Mouse (Mus musculus): ENCODE data around the gene Ddx19a. TPM values are rescaled to one million over a fixed set of nuclear protein-coding genes. Genes with fewer than 3 reads are reported as not detected.
"Not testable (repeated sequence)": the region's sequence is repeated elsewhere in the genome, so short reads cannot be mapped to it uniquely, and the experiment has no call there.

The Ddx19a gene
- polyA plus RNA-seq, 1 experiment from 2014 or later: 10.1 TPM

- no peak overlapping the region for H3K27ac ChIP-seq (ENCODE audit: low read depth, low read length)
- WGBS: 88% methylated on average over 6 of the region's 6 CpGs
- no peak overlapping the region for H3K4me2 ChIP-seq (ENCODE audit: low read length)
- H3K4me1 ChIP-seq (ENCODE audit: control insufficient read depth, insufficient read depth, low read depth, low read length): peaks cover 11% of the 10 kb centered on the region
- no peaks in the 10 kb centered on the region for H3K9me3 ChIP-seq (ENCODE audit: control insufficient read depth, low read length)
- peaks cover 2% of the 10 kb centered on the region; the same call in 1 of the 2 replicates for H3K27me3 ChIP-seq (replicated peaks; ENCODE audit: control insufficient read depth, insufficient read depth, low read length)
- no peak overlapping the region for H3K4me3 ChIP-seq (ENCODE audit: low read length)
- H3K9ac ChIP-seq (ENCODE audit: low read depth, low read length): no peak overlapping the region
- no peak for ATAC-seq
- H3K36me3 ChIP-seq (ENCODE audit: control insufficient read depth, insufficient read depth, low read length): no peaks in the 10 kb centered on the region
Observed at GRCm38 (mm10) chr8:111030045-111030444, 32.4 kb upstream of the Ddx19a start.

- WGBS: 54% methylated on average over 4 of the region's 4 CpGs
- H3K4me3 ChIP-seq (ENCODE audit: low read length): no peak overlapping the region
- H3K27me3 ChIP-seq (replicated peaks; ENCODE audit: control insufficient read depth, insufficient read depth, low read length): peaks cover 2% of the 10 kb centered on the region; the same call in 1 of the 2 replicates
Observed at GRCm38 (mm10) chr8:111029589-111029988, 32.0 kb upstream of the Ddx19a start.

GRCm38 (mm10) chr8:111027391-111027937 is 29.9 kb upstream of the Ddx19a start:
- Histone ChIP-seq H3K4me1 (ENCODE audit: control insufficient read depth, insufficient read depth, low read depth, low read length) (peaks cover 6% of the 10 kb centered on the region), H3K36me3 (ENCODE audit: control insufficient read depth, insufficient read depth, low read length) (no peaks in the 10 kb centered on the region), H3K4me3 (ENCODE audit: low read length) (peak overlapping the region; percentile 82), H3K9me3 (ENCODE audit: control insufficient read depth, low read length) (no peaks in the 10 kb centered on the region), H3K27me3 (replicated peaks; ENCODE audit: control insufficient read depth, insufficient read depth, low read length) (peaks cover 2% of the 10 kb centered on the region; the same call in 1 of the 2 replicates), H3K27ac (ENCODE audit: low read depth, low read length) (peak overlapping the region; percentile 80), H3K9ac (ENCODE audit: low read depth, low read length) (peak overlapping the region; percentile 86), H3K4me2 (ENCODE audit: low read length) (peak overlapping the region; percentile 90)
- peak; percentile 95 for ATAC-seq
- WGBS: under 1% methylated on average over 31 of the region's 31 CpGs

More at GRCm38 (mm10) chr8:111029589-111029988, 32.0 kb upstream of the Ddx19a start:
- ATAC-seq: no peak
- H3K4me1 ChIP-seq (ENCODE audit: control insufficient read depth, insufficient read depth, low read depth, low read length): peaks cover 6% of the 10 kb centered on the region
- no peak overlapping the region for H3K9ac ChIP-seq (ENCODE audit: low read depth, low read length)
- H3K27ac ChIP-seq (ENCODE audit: low read depth, low read length): no peak overlapping the region
- no peaks in the 10 kb centered on the region for H3K9me3 ChIP-seq (ENCODE audit: control insufficient read depth, low read length)
- H3K36me3 ChIP-seq (ENCODE audit: control insufficient read depth, insufficient read depth, low read length): no peaks in the 10 kb centered on the region
- no peak overlapping the region for H3K4me2 ChIP-seq (ENCODE audit: low read length)

GRCm38 (mm10) chr8:111026609-111027008 is 29.0 kb upstream of the Ddx19a start:
- H3K36me3 ChIP-seq (ENCODE audit: control insufficient read depth, insufficient read depth, low read length); H3K4me2 ChIP-seq (ENCODE audit: low read length); H3K27me3 ChIP-seq (replicated peaks; ENCODE audit: control insufficient read depth, insufficient read depth, low read length); H3K4me1 ChIP-seq (ENCODE audit: control insufficient read depth, insufficient read depth, low read depth, low read length); H3K9me3 ChIP-seq (ENCODE audit: control insufficient read depth, low read length); H3K27ac ChIP-seq (ENCODE audit: low read depth, low read length); ATAC-seq; H3K4me3 ChIP-seq (ENCODE audit: low read length); H3K9ac ChIP-seq (ENCODE audit: low read depth, low read length): not testable (repeated sequence)
- 100% methylated on average over 1 of the region's 2 CpGs for WGBS

GRCm38 (mm10) chr8:111010230-111010991 is 12.8 kb upstream of the Ddx19a start:
- not testable (repeated sequence) for H3K9me3 ChIP-seq (ENCODE audit: control insufficient read depth, low read length); ATAC-seq; H3K27ac ChIP-seq (ENCODE audit: low read depth, low read length); H3K27me3 ChIP-seq (replicated peaks; ENCODE audit: control insufficient read depth, insufficient read depth, low read length); H3K9ac ChIP-seq (ENCODE audit: low read depth, low read length); H3K4me1 ChIP-seq (ENCODE audit: control insufficient read depth, insufficient read depth, low read depth, low read length); H3K4me3 ChIP-seq (ENCODE audit: low read length); H3K4me2 ChIP-seq (ENCODE audit: low read length)
- 93% methylated on average over 7 of the region's 10 CpGs for WGBS
- H3K36me3 ChIP-seq (ENCODE audit: control insufficient read depth, insufficient read depth, low read length): peaks cover 23% of the 10 kb centered on the region

- H3K4me2 ChIP-seq (ENCODE audit: low read length): peak overlapping the region; percentile 94
- 0 out of 2 replicates have a peak, but pooled peaks cover 3% of the 10 kb centered on the region for H3K36me3 ChIP-seq (ENCODE audit: control insufficient read depth, insufficient read depth, low read length)
- no peaks in the 10 kb centered on the region for H3K9me3 ChIP-seq (ENCODE audit: control insufficient read depth, low read length)
- peak overlapping the region; percentile 79 for H3K27ac ChIP-seq (ENCODE audit: low read depth, low read length)
- no peaks in the 10 kb centered on the region for H3K27me3 ChIP-seq (replicated peaks; ENCODE audit: control insufficient read depth, insufficient read depth, low read length)
- H3K9ac ChIP-seq (ENCODE audit: low read depth, low read length): peak overlapping the region; percentile 84
- ATAC-seq: no peak
- peaks cover 12% of the 10 kb centered on the region for H3K4me1 ChIP-seq (ENCODE audit: control insufficient read depth, insufficient read depth, low read depth, low read length)
- WGBS: 37% methylated on average over 16 of the region's 16 CpGs
- H3K4me3 ChIP-seq (ENCODE audit: low read length): peak overlapping the region; percentile 81
Observed at GRCm38 (mm10) chr8:110996641-110997430, 764 bp downstream of the Ddx19a start.

GRCm38 (mm10) chr8:110990017-110990416 is 7.6 kb downstream of the Ddx19a start:
- H3K4me3 ChIP-seq (ENCODE audit: low read length): no peak overlapping the region
- no peak for ATAC-seq
- 89% methylated on average over 9 of the region's 9 CpGs for WGBS
- peaks cover 32% of the 10 kb centered on the region for H3K36me3 ChIP-seq (ENCODE audit: control insufficient read depth, insufficient read depth, low read length)
- H3K9ac ChIP-seq (ENCODE audit: low read depth, low read length): no peak overlapping the region
- no peak overlapping the region for H3K27ac ChIP-seq (ENCODE audit: low read depth, low read length)
- no peaks in the 10 kb centered on the region for H3K27me3 ChIP-seq (replicated peaks; ENCODE audit: control insufficient read depth, insufficient read depth, low read length)
- H3K4me1 ChIP-seq (ENCODE audit: control insufficient read depth, insufficient read depth, low read depth, low read length): no peaks in the 10 kb centered on the region
- H3K4me2 ChIP-seq (ENCODE audit: low read length): no peak overlapping the region
- no peaks in the 10 kb centered on the region for H3K9me3 ChIP-seq (ENCODE audit: control insufficient read depth, low read length)

- Histone ChIP-seq H3K9ac (ENCODE audit: low read depth, low read length) (no peak overlapping the region), H3K4me3 (ENCODE audit: low read length) (no peak overlapping the region), H3K9me3 (ENCODE audit: control insufficient read depth, low read length) (no peaks in the 10 kb centered on the region), H3K36me3 (ENCODE audit: control insufficient read depth, insufficient read depth, low read length) (peaks cover 44% of the 10 kb centered on the region), H3K4me2 (ENCODE audit: low read length) (no peak overlapping the region), H3K27ac (ENCODE audit: low read depth, low read length) (no peak overlapping the region), H3K27me3 (replicated peaks; ENCODE audit: control insufficient read depth, insufficient read depth, low read length) (no peaks in the 10 kb centered on the region), H3K4me1 (ENCODE audit: control insufficient read depth, insufficient read depth, low read depth, low read length) (no peaks in the 10 kb centered on the region)
- WGBS: 90% methylated on average over 8 of the region's 8 CpGs
- ATAC-seq: no peak
Observed at GRCm38 (mm10) chr8:110987805-110988744, 9.5 kb downstream of the Ddx19a start.
